Mouse (Mus musculus) embryonic facial prominence, embryonic 11.5 days (tissue): ENCODE data around the gene Atp13a5. TPM values are rescaled to one million over a fixed set of nuclear protein-coding genes. Genes with fewer than 3 reads are reported as not detected.

Source experiments
- ATAC-seq: fragments of 200-750 bp; cut with Nextera tagmentation; replicated peaks from 2 replicates; pipeline ENCODE4 v1.8.0; 2017; ENCODE audit warnings: low read depth; ENCODE audit not compliant: insufficient number of reproducible peaks, low FRiP score, low TSS enrichment
- DNase-seq: peaks from one replicate; pipeline ENCODE4 v3.0.0-alpha.2; 2015; ENCODE audit warnings: low spot score
- H3K27ac ChIP-seq: fragments of 300-500 bp; sonication (generic); replicated peaks from 2 replicates; pipeline ENCODE4 v1.5.1; 2014; ENCODE audit warnings: mild to moderate bottlenecking, low read depth, low read length, control low read depth
- H3K27me3 ChIP-seq: fragments of 300-500 bp; sonication (generic); 2 replicates; pipeline ENCODE4 v1.6.1; 2014; ENCODE audit warnings: mild to moderate bottlenecking, low read length, moderate library complexity, mixed read lengths; ENCODE audit not compliant: control insufficient read depth, insufficient read depth
- H3K36me3 ChIP-seq: fragments of 300-500 bp; sonication (generic); replicated peaks from 2 replicates; pipeline ENCODE4 v1.6.1; 2014; ENCODE audit warnings: low read depth, mild to moderate bottlenecking, low read length, moderate library complexity, mixed read lengths; ENCODE audit not compliant: control insufficient read depth, insufficient read depth
- H3K4me1 ChIP-seq: fragments of 300-500 bp; sonication (generic); 2 replicates; pipeline ENCODE4 v1.6.1; 2014; ENCODE audit warnings: low read length, mixed read lengths; ENCODE audit not compliant: control insufficient read depth, insufficient read depth
- H3K4me2 ChIP-seq: fragments of 300-500 bp; sonication (generic); 2 replicates; pipeline ENCODE4 v1.6.1; 2014; ENCODE audit warnings: low read depth, mild to moderate bottlenecking, control low read depth, low read length, moderate library complexity
- H3K4me3 ChIP-seq: fragments of 300-500 bp; sonication (generic); 2 replicates; pipeline ENCODE4 v1.5.1; 2014; ENCODE audit warnings: low read depth, low read length, control low read depth
- H3K9ac ChIP-seq: fragments of 300-500 bp; sonication (generic); replicated peaks from 2 replicates; pipeline ENCODE4 v1.6.1; 2014; ENCODE audit warnings: mild to moderate bottlenecking, control low read depth, low read length
- H3K9me3 ChIP-seq: fragments of 300-500 bp; sonication (generic); replicated peaks from 2 replicates; pipeline ENCODE4 v1.6.1; 2016; ENCODE audit warnings: mild to moderate bottlenecking, low read length, inconsistent platforms, mixed read lengths; ENCODE audit not compliant: control insufficient read depth
- WGBS: fragments of 180-500 bp; shearing (Covaris S2); extraction: QIAGEN DNeasy Blood & Tissue Kit; methylation state at CpG from one replicate; pipeline ENCODE4 v1.1.7; 2014; 5-methylcytosine and 5-hydroxymethylcytosine counted together
- polyA plus RNA-seq: library from polyadenylated mRNA; unstranded; fragments of >200 nt; fragmentation: Nextera tagmentation; extraction: Ambion mirVana; gene quantifications from 2 replicates; pipeline ENCODE4 v1.2.1, GENCODE M21; 2014

Gene Atp13a5
- polyA plus RNA-seq, 1 experiment from 2014 or later: 0.10 TPM

DNA sequence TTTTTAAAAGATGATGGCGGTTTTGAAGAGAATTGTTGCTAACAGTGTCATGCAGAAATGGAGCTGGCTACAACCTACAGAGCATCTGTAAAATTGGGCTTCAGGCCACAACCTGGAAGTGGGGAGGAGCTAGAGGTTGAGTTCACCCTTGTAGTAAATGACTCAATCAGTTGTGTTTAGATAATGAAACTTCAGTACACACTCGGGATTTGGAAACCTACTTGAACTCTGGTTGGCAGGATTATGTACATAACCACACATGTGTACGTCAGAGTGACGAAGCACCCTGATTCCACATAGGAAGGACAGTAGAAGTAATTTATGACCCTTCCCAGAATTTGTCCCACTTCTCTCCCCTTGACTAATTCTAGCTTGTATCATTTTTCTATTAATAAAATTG lies 124.2 kb downstream of the Atp13a5 start:
- no peak overlapping the region for H3K4me3 ChIP-seq
- no peak overlapping the region for H3K27ac ChIP-seq
- no peaks in the 10 kb centered on the region for H3K27me3 ChIP-seq
- no peak overlapping the region for H3K4me2 ChIP-seq
- 86% methylated on average over 4 of the region's 4 CpGs for WGBS
- H3K36me3 ChIP-seq: no peaks in the 10 kb centered on the region
- no peak for DNase-seq
- H3K9ac ChIP-seq: no peak overlapping the region
- H3K4me1 ChIP-seq: no peaks in the 10 kb centered on the region
- no peaks in the 10 kb centered on the region for H3K9me3 ChIP-seq
- ATAC-seq: no peak

DNA sequence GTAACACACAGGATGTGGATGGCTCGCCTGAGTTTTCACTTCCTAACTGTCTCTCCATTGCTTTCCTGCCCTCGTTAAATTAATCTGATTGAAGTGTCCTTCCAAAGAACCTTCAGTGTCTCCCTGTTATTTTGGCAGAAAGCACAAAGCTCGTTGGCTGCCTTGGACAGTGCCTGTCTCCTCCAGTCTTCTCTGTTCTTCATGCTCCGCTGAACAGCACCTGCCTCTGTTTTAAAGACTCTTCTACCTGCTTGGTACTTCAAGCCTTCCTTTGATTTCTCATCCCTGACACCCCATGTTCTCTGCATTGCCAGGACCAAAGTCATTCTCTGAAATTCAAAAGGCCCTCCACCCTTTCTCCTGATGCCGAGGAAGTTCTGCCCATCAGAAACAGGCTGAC lies 142.6 kb downstream of the Atp13a5 start:
- DNase-seq: no peak
- no peak overlapping the region for H3K4me2 ChIP-seq

DNA sequence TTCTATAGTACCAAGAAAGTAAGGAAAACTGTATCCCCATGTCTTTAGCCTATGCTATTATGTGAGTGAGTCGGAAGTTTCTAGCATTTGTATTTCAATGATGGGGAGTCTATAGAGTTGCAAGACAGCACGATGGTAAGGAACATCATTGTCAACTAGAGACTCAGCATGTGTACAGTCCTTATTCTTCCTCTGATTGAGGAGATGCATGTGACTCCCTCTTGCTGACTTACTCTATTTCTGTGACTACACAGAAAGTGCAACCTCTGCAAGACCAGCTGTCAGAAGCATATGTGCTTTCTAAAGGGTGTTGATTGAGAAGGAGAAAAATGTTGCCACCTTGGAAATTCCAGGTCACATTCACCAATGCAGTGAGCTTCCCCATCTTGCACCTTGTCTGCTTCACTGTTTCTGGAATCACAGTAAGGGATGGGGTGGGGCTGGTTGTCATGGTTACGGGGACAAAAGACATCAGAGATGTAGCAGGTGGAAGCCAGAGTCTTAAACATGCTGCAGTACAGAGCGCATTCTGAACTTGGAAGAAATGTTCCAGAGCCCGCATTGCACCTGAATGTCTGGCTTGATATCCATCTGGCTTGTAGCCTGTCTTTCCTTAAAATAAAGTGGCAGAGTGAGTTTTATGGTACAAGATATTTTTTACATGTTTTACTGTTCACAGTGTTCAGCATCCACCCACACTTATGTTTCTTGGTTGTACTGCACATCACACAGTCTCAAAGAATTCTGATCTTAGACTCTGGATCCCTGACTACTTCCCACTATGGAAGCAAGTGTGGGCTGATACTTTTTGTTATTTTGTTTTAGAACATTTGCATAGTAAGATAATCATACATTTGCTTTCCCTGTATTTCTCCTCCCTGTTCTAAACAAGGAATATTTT lies 161.9 kb downstream of the Atp13a5 start:
- H3K27ac ChIP-seq: no peak overlapping the region
- no peak overlapping the region for H3K4me2 ChIP-seq
- no peaks in the 10 kb centered on the region for H3K4me1 ChIP-seq
- no peak overlapping the region for H3K9ac ChIP-seq
- no peak for ATAC-seq
- H3K27me3 ChIP-seq: no peaks in the 10 kb centered on the region
- no peaks in the 10 kb centered on the region for H3K9me3 ChIP-seq
- no peak overlapping the region for H3K4me3 ChIP-seq
- WGBS: 84% methylated on average over 5 of the region's 5 CpGs
- no peaks in the 10 kb centered on the region for H3K36me3 ChIP-seq
- peak; percentile 20 for DNase-seq

More for the DNA sequence above, 142.6 kb downstream of the Atp13a5 start:
- Histone ChIP-seq H3K27me3 (no peaks in the 10 kb centered on the region), H3K9me3 (no peaks in the 10 kb centered on the region), H3K9ac (no peak overlapping the region), H3K4me1 (no peaks in the 10 kb centered on the region), H3K27ac (no peak overlapping the region), H3K4me3 (no peak overlapping the region), H3K36me3 (no peaks in the 10 kb centered on the region)
- ATAC-seq: no peak
- WGBS: 83% methylated on average over 5 of the region's 5 CpGs

DNA sequence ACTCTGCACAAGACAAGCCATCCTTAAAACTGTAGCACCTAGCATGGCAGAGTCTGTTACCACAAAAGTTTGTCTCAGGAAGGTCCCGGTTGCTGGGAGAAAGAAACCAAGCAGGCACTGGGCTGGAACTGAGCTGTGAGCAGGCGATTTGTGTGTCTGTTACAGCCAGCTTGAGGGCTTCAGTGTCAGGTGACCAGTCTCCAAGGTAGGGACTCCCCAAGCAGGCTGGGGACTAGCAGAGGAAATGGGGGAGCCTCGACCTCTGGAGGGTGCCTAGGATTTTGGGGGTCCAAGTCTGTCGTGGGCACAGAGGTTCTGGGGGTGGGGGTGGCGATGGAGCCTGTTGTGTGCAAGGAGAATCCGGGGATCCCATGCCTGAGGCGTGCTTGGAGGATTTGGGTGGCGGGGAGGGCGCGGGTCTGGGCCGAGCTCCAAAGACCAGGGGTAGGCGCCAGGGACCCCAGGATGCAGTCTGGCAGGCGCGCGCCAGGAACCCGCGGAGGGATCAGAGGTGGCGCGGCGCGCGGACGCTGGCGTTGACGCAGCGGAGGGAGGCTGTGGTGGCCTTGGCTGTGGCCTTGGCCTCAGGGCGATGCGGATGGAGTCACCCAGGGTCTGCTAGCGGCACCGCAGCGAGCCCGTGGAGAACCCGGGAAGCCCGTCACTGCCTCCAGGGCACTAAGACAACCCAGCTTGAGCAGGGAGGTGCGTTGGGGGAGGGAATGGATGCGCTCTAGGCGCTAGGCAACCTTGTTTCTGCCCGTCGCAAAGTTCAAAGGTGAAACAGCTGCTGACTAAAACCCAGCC lies 168.7 kb downstream of the Atp13a5 start, which contains the start of gene Hrasls:
Gene Hrasls (plus strand): TSS at position 91 of the 807 bp plus-strand sequence.
- peak; percentile 77 for ATAC-seq
- Histone ChIP-seq H3K9me3 (no peaks in the 10 kb centered on the region), H3K4me2 (peak within 1 kb of the TSS; percentile 94), H3K36me3 (no peaks in the 10 kb centered on the region), H3K27me3 (no peaks in the 10 kb centered on the region), H3K4me1 (no peaks in the 10 kb centered on the region), H3K4me3 (peak within 1 kb of the TSS; percentile 45), H3K9ac (peak within 1 kb of the TSS; percentile 67), H3K27ac (no peak within 1 kb of the TSS)
- peak; percentile 61 for DNase-seq
- 3% methylated on average over 39 of the region's 39 CpGs for WGBS

DNA sequence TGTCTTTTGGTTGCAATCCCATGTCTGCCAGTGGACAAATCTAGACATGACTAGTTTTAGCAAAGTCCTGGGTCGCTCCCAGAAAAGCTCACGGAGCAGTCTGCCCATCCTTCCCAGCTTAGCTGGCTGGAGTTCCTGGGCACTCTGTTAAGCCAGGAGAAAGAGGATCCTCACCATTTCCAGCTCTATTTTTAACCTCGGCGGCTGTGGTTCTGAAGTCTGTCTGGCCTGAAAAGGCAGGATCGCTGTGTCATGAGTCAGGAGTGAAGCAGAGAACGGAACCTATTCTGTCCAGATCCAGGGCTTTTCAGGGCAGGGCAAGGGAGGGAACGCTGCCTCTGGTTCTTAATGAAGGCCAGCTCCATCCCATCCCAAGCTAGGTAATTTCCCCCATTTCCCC lies 169.7 kb downstream of the Atp13a5 start:
- WGBS: 70% methylated on average over 7 of the region's 7 CpGs
- no peaks in the 10 kb centered on the region for H3K27me3 ChIP-seq

DNA sequence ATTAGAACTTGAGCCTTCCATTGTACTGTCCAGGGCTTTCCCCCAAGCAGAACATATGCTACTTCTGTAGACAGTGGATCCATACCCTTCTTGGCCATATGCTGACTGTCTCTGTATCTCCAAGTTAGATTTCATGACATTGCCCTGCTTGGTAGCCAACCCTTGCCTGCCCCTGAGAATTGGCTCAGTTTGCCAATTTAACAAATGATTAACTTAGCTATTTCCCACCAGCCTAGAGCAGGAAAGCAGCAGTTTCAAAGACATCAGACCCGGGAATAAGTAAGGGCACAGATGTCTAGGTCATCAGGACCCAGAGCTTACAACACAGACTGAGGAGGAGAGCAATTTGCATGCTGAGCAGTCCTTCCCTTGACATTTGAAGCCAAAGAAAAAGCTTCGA lies 173.0 kb downstream of the Atp13a5 start:
- WGBS: 28% methylated on average over 2 of the region's 2 CpGs
- ATAC-seq: no peak

More for the DNA sequence above, 169.7 kb downstream of the Atp13a5 start:
- Histone ChIP-seq H3K27ac (no peak overlapping the region), H3K4me2 (no peak overlapping the region), H3K36me3 (no peaks in the 10 kb centered on the region), H3K9me3 (no peaks in the 10 kb centered on the region), H3K9ac (no peak overlapping the region), H3K4me1 (no peaks in the 10 kb centered on the region), H3K4me3 (no peak overlapping the region)
- no peak for DNase-seq
- ATAC-seq: no peak

DNA sequence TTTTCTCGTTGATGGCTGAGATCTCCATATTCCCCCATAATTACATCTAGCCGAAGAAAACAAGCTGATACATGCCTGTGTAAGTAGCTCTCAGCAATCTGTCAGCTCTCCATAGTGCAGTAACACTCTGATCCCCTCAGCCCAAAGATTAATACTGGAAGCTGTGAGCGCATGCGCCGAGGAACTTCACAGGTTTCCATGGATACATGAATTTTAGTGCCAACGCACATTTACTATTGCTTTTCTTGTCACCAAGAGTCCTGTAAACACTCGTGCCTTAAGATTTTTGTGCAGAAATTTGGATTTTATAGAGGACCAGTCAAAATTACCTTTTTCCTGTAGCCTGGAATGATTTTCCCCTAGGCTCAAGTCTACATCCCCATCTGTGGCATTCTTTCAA lies 173.7 kb downstream of the Atp13a5 start:
- Histone ChIP-seq H3K4me1 (no peaks in the 10 kb centered on the region), H3K27me3 (no peaks in the 10 kb centered on the region)
- WGBS: 80% methylated on average over 7 of the region's 7 CpGs

More for the DNA sequence above, 173.0 kb downstream of the Atp13a5 start:
- Histone ChIP-seq H3K36me3 (no peaks in the 10 kb centered on the region), H3K4me1 (no peaks in the 10 kb centered on the region), H3K4me2 (no peak overlapping the region), H3K27me3 (no peaks in the 10 kb centered on the region), H3K4me3 (no peak overlapping the region), H3K9me3 (no peaks in the 10 kb centered on the region), H3K27ac (no peak overlapping the region), H3K9ac (no peak overlapping the region)
- DNase-seq: no peak

DNA sequence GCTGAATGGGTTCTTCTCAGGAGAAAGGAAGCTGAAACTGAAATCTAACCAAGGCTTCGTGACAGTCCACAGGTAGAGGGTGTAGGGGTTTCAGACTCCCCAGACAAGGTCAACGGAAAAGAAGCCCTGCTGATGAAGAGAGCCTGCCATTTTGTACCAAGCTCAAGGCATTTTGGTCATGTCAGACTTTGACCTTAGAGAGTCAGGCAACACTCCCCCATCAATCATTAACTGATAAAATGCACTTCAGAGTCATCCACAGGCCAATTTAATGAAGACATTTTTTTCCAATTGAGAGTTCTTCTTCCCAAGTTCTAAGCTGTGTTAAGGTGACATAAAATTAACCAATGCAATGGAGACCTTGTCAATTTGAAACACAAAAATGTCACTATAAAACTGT lies 177.4 kb downstream of the Atp13a5 start:
- no peak for DNase-seq
- Histone ChIP-seq H3K36me3 (no peaks in the 10 kb centered on the region), H3K4me3 (no peak overlapping the region), H3K27me3 (no peaks in the 10 kb centered on the region), H3K4me1 (no peaks in the 10 kb centered on the region; the same call in 1 of the 2 replicates), H3K4me2 (no peak overlapping the region), H3K9ac (no peak overlapping the region), H3K9me3 (no peaks in the 10 kb centered on the region), H3K27ac (no peak overlapping the region)
- ATAC-seq: no peak
- WGBS: 77% methylated on average over 2 of the region's 2 CpGs

More for the DNA sequence above, 173.7 kb downstream of the Atp13a5 start:
- ATAC-seq (no peak), DNase-seq (no peak)
- Histone ChIP-seq H3K9ac (no peak overlapping the region), H3K27ac (no peak overlapping the region), H3K36me3 (no peaks in the 10 kb centered on the region), H3K4me3 (no peak overlapping the region), H3K9me3 (no peaks in the 10 kb centered on the region), H3K4me2 (no peak overlapping the region)
